Mouse (Mus musculus): ENCODE measurements around the gene D13Ertd608e.
"Not testable (repeated sequence)": the region's sequence is repeated elsewhere in the genome, so short reads cannot be mapped to it uniquely, and the experiment has no call there.

D13Ertd608e gene

DNA sequence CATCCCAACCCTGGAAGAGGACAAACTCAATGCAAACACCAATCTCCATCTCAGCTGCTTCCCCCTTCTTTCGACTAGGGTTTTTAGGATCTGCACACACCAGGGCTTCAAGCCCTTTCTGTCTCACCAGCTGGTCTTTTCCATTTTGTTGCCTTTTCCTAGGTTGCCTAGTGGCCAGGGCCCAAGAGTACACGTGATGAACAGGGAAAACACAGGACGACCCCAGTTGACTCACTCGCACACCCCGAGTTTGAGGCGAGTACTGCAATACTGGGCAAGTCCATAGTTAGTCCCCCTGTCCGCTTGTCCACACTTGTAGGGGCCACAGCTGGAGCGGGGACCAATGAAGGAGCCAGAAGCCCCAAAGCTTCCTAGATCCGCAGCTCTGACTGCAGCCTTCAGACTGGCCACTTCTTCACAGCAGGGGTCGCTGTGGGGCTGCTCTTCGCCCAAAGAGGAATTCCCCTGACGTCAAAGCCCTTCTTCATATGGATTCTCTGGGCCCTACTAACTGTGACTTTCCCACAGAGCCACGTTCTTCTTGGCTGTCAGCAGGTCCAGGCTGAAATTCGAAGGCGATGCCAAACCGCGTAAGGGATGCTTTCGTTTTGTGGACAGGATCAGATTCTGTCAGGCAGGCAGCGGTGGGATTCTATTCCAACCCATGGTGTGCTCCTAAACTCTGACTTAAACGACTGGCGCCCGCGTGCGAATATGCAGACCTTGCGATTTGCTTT is at the start of gene D13Ertd608e:
Gene D13Ertd608e, plus strand, starts transcription at position 687 of the 737 bp plus-strand sequence.
- peak; percentile 66 for DNase-seq

DNA sequence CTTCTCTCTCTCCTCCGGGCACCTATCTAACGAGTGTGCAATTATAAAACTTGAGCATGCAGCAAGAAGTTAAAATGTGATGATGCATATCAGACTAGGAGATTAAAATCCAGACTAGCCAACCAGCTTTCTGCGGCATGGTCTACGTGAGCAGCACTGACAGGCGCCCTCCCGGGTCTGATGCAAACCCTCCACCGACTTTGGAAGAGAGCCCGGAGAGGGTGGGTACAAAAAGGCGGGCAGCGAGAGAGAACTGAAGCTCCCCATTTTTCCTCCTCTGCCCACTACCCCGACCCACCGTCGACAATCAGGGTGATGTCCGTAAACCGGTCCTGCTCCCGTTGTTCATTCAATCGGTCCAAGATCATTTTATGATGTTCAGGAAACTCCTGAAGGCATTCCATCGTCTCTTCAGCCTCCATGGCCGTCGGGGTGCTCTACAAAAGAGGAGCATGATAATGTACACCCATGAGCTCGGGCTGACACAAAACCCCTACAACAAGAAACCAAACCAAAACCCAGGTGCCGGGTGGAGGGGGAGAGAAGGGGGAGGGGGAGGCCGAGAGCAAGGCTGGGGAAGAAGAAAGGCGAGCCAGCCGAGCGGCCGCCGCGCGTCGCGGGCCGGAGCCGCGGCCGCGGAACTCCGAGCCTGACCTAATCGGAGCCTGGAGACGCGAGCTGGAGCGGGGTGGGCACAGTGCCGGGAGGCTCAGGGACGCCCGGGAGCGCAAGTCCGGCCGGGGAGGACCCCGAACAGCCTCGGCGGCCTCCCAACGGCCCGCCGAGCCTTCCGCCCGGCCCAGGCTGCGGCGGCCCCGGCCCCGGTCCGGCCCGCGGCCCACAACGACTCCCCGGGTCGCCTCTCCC is 45.7 kb upstream of the D13Ertd608e start:
- peak; percentile 68 for DNase-seq

DNA sequence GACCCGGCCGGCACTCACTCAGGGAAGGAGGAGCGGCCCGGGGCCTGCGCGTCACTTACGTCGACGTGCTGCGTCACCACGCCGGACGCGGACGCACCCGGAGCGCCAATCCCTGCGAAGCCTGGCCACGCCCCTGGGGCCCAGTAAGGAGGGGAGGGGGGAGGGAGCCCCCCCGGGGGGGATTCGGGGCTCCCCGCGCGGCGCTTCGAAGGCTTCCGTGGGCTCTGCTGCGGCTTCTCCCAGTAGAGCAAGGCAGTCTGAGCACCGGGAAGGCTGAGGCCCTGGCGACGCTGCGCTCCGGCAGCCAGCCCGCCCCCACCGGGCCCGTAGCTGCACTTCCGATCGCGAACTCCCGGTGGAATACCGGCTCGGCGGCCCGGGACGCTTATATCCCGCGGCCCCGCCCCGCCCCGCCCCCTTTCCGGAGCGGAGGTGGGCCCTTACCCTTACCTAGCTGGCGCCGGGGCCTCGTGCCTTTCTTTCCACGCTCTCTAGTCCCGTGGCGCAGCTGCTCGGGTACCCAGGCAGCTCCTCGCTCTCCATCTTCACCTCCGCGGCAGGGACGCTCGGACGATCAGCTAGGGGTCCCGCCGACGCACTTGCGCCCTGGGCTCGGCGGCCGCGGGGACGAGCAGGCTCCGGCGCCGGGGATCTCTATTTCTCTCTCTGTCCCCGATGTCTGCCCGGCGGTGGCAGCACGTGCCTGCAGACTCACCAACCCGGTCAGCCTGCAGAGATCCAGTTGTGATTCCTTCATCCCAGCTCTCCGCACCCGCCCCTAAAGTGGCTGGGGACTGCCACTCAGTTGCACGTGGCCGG is 44.8 kb upstream of the D13Ertd608e start, which contains the start of gene Zfp131:
Gene Zfp131, minus strand, starts transcription at position 129 of the 819 bp plus-strand sequence.
- peak; percentile 98 for DNase-seq

DNA sequence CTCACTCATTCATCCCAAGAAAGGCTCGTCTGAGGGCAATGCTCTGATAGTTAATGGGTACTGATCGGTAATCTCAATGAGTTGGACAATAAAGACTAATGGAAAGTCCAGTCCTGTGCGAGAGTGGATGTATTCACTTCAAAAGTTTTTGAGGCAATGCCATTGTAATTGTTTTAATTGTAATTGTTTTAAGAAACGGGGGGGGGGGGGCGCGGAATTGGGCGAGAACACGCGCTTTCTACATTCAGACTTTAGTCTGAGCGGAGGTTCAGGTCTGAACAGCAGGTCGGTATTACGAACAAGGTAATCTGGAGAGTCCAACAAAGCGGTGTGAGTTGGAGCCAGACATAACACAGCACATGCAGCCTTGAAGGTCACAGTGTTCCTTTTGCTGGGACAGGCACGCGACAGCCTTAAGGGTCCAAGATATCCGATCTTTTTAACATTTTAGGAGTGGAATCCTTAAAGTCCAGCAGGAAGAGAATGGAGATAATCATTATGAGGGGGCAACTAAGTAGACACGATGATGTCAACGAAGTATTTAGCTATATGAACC is 44.1 kb upstream of the D13Ertd608e start:
- peak; percentile 42 for DNase-seq

DNA sequence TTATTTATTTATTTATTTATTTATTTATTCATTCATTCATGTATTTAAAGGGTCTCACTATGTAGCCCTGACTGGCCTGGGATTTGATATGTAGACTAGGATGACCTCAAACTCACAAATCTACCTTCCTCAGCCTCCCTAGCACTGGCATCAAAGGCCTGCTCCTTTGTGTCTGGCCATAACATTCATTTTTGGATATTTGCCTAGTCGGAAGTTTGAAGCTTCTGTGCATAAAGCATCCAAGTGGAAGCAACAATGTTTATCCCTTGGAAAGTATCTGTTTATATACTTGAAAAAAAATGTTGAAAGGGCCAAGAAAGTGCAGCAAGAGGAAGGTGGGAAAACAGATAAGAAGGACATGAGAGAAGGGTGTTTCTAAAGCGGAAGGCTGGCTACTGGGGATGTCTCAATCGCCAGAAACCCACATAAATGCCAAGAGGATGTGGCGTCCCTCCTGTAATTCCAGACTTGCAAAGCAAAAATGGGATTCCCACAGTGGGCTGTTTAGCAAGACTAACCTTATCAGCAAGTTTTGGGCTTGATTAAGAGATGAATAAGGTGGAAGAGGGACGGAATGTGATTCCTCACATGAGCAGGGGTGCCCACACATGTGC is 42.9 kb upstream of the D13Ertd608e start:
- no peak for DNase-seq

DNA sequence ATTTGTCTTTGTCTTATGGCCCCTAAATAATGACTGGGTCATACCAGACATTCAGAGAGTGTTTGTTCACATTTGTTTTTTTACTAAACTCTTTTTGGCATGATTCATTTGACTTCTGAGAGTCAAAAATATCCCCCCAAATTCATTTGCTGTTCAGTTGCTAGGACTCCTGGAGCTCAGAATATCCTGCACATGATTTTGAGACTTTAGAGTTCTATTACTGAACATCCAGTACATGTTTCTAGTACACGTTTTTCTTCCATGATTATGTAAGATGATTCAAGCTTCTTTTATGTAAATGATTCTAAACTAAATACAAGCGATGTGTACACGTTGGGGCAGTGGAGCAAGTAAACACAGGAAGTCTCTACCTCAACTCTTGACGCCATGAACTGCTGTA is 38.1 kb upstream of the D13Ertd608e start:
- no peak for DNase-seq

DNA sequence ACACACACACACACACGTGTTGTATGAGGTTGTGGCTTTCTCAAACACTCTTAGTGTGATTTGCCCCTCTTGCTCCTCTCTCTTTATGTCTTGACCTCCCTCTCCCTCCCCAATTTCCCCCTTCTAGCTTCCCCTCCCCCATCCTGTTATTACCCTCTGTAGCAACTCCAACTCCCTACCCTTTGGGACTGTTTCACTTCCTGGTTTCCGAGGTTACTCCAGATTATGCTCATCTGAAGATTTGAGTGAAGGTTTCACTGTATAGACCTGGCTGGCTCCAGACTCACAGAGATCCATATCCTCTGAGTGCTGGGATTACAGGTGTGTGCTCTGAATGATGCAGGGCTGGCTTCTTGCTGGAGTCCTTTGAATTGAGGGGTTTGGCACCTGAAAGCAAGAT is 26.9 kb upstream of the D13Ertd608e start:
- no peak for DNase-seq

DNA sequence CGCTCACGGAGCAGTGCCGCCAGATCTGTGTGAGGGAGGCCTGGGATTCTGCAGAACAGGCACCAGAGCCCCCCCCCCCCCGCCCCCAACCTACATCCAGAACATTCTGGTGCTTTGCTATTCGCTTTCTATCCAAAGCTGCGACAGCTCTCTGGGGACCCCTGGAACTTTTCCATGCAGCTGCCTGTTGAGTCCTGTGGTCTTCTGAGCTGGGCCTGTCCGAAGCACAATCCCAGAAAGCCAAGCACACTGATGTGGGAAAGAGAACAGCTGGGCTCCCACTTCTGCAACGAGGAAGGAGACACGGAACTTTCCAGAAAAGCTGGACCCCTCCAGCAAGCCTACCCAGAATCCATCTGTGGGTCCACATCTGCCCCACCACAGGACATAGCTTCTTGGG is 25.8 kb upstream of the D13Ertd608e start:
- no peak for DNase-seq

DNA sequence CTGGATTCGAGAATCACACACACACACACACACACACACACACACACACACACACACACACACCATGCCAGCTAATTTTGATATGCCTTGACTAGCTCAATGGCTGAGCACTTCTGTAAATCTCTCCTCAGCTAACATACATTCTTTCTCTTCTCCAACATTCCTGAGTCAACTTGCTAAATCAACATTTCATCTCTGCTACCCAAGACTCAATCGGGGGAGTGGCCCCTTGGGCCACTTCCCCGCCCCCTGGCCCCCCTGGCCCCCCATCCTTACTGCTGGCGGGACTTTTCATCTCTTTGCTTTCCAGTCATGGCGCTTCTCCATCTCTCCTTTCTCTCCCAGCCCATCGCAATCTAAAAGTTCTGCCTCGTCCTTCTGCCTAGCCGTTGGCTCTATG is 19.0 kb upstream of the D13Ertd608e start:
- no peak for DNase-seq

DNA sequence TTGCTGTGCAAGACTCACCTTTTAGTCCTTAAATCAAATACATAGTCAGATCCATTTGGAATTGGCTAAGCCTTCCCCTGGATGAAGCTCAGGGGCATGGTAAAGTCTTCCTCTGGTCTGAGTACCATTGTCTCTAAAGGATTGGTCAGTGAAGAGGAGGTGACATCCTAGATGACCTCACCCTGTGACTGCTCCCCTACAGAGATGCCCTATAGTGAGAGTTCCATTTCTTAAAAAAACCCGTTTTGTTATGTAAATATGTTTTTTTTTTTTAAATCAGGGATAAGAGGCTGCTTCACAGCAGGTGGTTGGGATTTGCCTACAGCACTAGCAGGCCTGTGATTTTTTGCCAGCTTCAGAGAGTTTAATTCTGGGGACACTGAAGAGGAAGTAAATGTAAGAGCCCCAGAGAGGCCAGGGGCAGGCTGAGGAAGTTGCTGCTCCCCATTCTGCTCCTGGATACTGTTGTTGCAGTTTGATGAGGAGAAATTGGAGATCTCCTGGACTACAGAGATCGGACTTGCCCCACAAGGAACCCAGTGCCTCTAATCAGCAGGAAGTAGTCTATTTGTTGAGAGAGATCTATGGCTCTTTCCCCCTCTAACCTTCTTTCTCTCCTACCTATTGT is 18.1 kb upstream of the D13Ertd608e start:
- DNase-seq: no peak

DNA sequence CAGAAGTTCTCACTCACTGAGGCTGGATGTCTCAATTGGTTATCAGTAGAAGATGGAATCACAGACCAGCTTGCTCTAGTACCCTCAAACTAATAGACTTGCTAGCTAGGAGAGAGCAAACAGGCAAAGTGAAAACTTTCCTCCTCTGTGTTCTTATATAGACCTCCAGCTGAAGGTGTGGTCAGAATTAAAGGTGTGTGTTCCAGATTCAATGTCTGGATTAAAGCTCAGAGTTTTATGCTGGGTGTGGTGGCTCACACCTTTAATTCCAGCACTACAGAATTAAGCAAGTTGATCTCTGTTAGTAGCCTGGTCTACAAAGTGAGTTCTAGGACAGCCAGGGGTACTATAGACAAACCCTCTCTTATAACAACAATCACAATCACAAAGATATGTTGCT is 5.7 kb upstream of the D13Ertd608e start, which contains the start of gene AF067063:
Gene AF067063, minus strand, starts transcription at position 101 of the 400 bp plus-strand sequence.
- not testable (repeated sequence) for DNase-seq

DNA sequence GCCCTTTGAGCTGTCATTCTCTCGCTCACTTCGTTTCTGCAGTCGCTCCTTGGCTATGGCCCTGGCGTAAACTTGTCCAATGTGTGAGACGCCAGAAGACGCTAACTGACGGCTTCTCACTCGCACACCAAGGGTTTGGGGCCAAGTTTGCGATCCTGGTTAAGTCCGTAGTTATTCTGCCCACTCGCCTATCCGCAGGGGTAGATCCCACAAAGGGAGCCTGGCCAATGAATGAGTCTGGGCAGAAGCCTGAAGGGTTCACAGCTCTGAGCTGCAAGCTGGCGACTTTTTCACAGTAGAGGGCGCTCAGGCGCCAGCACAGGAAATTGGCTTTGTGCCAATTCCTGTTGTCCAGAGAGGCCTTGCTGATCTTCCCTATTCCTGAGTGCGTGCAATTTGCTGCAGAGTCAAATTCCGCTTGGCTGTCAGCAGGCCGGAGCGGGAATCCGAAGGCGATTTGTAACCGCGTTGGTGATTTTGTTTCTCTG is 562 bp downstream of the D13Ertd608e start:
- DNase-seq: peak; percentile 42

DNA sequence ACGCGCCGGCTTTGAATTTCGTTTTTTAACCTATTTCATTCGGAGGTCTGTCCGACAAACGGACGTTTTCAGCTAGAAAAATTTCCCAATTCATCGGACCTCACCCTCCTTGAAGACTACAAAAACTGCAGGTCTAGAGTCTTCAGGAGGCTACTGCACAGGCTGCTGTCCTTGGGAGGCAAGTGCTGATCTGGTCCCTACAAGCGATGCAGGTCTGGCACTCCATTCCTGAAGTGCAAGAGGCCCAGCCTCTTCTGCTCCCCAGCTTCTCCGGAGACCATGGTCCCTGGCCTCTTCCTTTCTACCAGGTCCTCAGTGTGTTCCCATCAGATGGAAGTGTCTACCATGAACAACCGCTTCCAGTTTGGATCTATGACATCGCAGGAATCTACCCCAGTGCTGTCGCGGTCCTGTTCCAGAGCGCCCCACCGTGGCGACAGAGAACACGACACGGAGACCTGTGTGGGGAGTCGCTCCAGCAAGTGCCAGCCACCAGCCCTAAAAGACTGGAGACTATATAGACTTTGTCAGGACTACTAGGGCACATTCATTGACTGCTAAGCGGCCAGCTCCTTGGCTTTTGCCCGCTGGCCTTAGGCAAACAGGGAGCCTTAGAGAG is 2.0 kb downstream of the D13Ertd608e start:
- peak; percentile 40 for DNase-seq

DNA sequence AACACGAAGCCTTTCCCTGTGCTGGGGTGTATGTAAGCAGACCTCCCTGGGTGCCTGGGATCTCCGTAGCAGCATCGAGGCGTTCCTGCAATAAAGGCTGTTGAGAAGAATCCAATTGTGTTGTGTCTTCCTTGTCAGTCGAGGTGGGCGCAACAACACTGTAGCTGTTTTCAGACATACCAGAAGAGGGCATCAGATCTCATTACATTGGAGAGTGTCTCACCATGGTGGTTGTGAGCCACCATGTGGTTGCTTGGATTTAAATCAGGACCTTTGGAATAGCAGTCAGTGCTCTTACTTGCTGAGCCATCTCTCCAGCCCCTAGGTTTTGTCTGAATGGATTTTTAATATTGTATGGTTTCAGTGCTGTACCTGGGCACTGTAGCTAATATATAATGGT is 4.2 kb downstream of the D13Ertd608e start:
- DNase-seq: not testable (repeated sequence)

DNA sequence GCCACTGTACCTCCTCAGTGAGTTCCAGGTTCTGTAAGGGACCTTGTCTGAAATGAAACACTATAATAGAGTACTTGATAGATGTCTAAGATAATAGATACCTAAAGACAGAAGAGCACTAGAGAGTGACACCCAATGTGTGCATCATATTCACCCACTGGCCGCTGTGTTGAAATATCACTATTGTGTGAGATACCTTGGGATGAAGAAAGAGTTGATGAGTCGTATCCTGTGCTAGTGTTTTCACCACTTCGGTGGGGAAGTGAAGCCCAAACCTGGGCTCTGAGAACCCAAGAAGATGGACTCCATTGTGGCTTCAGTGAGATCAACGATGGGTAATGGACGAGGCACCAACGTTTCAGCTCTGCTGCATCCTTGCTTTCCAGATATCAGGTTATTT is 26.6 kb downstream of the D13Ertd608e start:
- not testable (repeated sequence) for DNase-seq

DNA sequence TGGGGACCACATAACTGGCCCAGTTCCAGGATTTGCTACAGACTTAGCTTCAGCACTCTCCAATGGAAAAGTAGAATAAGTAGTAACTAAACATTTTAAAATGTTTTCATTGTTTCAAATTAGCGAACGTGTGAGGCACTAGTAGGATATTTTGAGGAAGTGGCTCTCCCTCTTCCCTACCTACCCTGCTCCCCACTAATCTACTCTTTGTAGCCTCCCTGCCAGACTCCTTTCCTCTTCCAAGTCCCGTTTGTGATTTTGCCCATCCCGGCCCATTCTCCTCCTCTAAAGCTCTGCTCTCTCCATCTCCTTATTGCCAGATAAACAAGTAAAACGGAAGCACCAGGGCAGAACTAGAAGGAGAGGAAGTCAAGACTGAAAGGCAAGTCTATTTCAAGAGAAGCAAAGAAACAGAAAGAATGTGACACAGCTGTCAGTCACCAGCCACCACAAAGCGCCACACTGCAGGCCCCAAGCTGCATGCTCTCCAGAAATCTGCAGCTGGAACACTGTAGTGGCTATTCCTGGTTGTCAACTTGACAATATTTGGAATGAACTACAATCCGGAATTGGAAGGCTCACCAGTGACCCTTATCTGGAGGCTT is 28.7 kb downstream of the D13Ertd608e start:
- DNase-seq: not testable (repeated sequence)

DNA sequence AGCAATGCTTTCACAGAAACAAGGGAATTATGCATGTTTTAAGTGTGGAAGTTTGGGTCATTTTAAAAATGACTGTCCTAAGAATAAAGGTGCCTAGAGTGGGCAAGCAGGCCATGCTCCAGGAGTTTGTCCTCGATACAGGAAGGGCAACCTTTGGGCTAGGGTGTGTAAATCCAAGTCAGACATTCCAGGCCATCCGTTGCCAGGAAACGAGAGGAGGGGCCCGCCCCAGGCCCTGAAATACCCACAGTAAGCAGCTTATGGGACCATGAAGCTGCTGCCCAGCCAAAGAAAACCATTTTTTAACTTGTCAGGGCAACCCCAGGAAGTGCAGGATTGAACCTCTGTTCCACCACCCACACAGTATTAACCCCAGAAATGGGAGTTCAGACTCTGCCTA is 51.1 kb downstream of the D13Ertd608e start:
- DNase-seq: peak; percentile 21

DNA sequence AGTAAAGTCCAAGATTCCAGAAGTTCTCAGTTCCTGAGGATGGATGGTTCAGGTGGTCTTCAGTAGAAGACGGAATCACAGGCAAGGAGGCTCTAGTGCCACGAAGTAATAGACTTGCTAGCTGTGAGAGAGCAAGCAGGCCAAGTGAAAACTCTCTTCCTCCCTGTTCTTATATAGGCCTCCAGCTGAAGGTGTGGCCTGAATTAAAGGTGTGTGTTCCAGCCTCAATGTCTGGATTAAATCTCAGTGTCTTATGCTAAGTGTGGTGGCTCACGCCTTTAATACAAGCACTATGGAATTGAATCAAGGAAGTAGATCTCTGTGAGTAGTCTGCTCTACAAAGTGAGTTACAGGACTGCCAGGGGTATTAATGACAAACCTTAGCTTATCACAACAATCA is 58.9 kb downstream of the D13Ertd608e start, which contains the start of gene Tcstv1:
Gene Tcstv1, minus strand, starts transcription at position 101 of the 400 bp plus-strand sequence.
- not testable (repeated sequence) for DNase-seq
